Mouse (Mus musculus): ENCODE measurements around the gene Syngr4.

DNA sequence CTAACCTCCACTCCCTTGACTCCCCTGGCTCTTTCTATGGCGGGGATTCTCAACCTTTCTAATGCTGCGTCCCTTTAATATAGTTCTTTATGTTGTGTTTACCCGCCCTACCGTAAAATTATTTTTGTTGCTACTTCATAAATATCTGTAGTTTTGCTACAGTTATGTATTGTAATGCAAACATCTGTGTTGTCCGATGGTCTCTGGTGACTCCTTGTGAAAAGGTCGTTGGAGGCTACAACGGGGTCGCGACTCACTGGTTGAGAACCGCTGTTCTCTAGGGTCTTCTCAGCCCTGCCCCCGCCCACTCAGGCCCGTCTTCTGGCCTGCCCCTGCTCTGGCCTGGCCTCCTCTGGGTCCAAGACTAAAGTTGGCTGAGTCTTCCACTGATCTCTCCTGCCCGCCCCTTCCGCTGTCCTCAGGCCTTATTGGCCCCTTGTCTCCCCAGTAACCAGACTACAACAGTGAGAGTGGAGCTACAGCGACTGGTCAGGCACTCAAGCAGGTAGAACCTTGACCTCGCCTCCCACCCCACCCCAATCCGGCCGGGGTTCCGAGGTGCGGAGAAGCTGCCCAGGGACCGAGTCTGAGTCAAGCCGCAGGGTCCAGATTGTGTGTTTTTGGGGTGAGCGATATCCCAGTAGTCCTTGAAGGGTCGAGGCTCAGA, 27.4 kb upstream of the Syngr4 start, which contains the start of gene Ccdc114:
- TF ChIP-seq POLR2A (IDR thresholded peaks at IDR 0.05; ENCODE audit: insufficient read length, low read depth) (no peak), TCF12 (IDR thresholded peaks at IDR 0.05; ENCODE audit: insufficient read depth, poor library complexity, severe bottlenecking) (no peak), MAX (IDR thresholded peaks at IDR 0.05; ENCODE audit: low read depth) (no peak), MYOG (IDR thresholded peaks at IDR 0.05; ENCODE audit: control insufficient read depth in 1 of 3, insufficient read depth in 1 of 3, insufficient read length in 2 of 3, low read depth in 2 of 3) (no peak), USF1 (IDR thresholded peaks at IDR 0.05; ENCODE audit: low read depth) (no peak), E2F4 (IDR thresholded peaks at IDR 0.05; ENCODE audit: insufficient read depth) (no peak), POLR2AphosphoS2 (IDR thresholded peaks at IDR 0.05; ENCODE audit: insufficient read length, low read depth) (no peak), MYOD1 (IDR thresholded peaks at IDR 0.05; ENCODE audit: control insufficient read depth in 1 of 3, insufficient read length in 2 of 3, low read depth in 2 of 3) (no peak), CEBPB (IDR thresholded peaks at IDR 0.05; ENCODE audit: insufficient read depth, poor library complexity, severe bottlenecking) (no peak), SRF (IDR thresholded peaks at IDR 0.05; ENCODE audit: control insufficient read depth, insufficient read length, low read depth) (no peak)
